Comparison of ENCODE assay signal across 7 mouse cellular contexts in the genomic region with DNA sequence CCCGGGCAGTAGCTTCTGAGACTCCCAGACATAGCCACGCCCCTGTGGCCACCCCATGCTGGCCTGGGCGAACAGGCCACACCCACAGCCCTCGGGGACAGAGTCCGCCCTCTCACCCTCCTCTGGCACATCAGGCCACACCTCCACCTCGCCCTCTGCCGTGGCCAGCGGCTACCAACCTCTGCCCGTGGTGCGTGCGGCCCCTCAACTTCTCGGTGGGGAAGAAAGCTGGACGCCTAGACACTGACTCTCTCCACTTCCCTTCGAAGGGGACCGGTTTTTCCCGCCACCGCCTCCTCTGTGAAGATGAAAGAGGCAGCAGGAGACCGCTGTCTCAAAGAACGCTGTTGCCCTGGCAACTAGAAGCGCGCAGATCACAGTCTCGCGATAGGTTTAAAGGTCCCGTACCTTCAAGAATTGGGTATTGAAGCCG. TPM values are rescaled to one million over a fixed set of nuclear protein-coding genes. Genes with fewer than 3 reads are reported as not detected.
DNase-seq lines count a peak whose midpoint lies in the region; ATAC-seq lines count a peak whose summit lies in the region.

A gene (minus strand): TSS at position 346 of the 433 bp plus-strand sequence.

- H3K27me3 ChIP-seq in embryonic facial prominence, embryonic 15.5 days, result no peaks in the 10 kb centered on the region

- DNase-seq in adrenal gland, postnatal 25 days, result peak; percentile 80
- DNase-seq in heart, adult 9 months (ENCODE audit: low spot score in 2 of 2), result peak; percentile 54 to 63
- DNase-seq in kidney, adult 9 months, result peak; percentile 95
- DNase-seq in liver, result peak; percentile 83
- peak; percentile 33 to 61 for DNase-seq in monocyte, adult 2 months (ENCODE audit: low read depth in 1 of 2, low spot score in 2 of 2)
- peak; percentile 39 to 62 for DNase-seq in spleen, postnatal 14 days (ENCODE audit: low spot score in 2 of 2)

- H3K36me3 ChIP-seq in embryonic facial prominence, embryonic 15.5 days, result no peaks in the 10 kb centered on the region

- peak within 1 kb of the TSS; percentile 46 for H3K4me3 ChIP-seq in embryonic facial prominence, embryonic 15.5 days (replicated peaks)

- peak; percentile 89 for ATAC-seq in embryonic facial prominence, embryonic 15.5 days (ENCODE audit: insufficient number of reproducible peaks, low FRiP score, low TSS enrichment, low read depth)

- WGBS in embryonic facial prominence, embryonic 15.5 days, result 2% methylated on average over 25 of the region's 25 CpGs

- H3K9ac ChIP-seq in embryonic facial prominence, embryonic 15.5 days, result peak within 1 kb of the TSS; percentile 19; the same call in 1 of the 2 replicates

- H3K4me1 ChIP-seq in embryonic facial prominence, embryonic 15.5 days, result peaks cover 5% of the 10 kb centered on the region; the same call in 1 of the 2 replicates

- H3K27ac ChIP-seq in embryonic facial prominence, embryonic 15.5 days (replicated peaks), result no peak within 1 kb of the TSS

- H3K4me2 ChIP-seq in embryonic facial prominence, embryonic 15.5 days (replicated peaks), result peak within 1 kb of the TSS; percentile 72

- no peaks in the 10 kb centered on the region for H3K9me3 ChIP-seq in embryonic facial prominence, embryonic 15.5 days (replicated peaks)

RNA-seq across cellular contexts. Expression of the gene that starts here (rescaled TPM):
- 0.94 and 1.4 TPM in 2 replicates for total RNA-seq in adrenal gland, postnatal 25 days (2021)
- 1.2 and 2.6 TPM in 2 replicates for polyA plus RNA-seq in embryonic facial prominence, embryonic 15.5 days (2015; fragmentation: Nextera tagmentation; extraction: Ambion mirVana)
